Mouse (Mus musculus) CH12.LX (cell line): Measurements from ENCODE around the gene Adam30. TPM values are rescaled to one million over a fixed set of nuclear protein-coding genes. Genes with fewer than 3 reads are reported as not detected.

ENCODE experiments used
- DNase-seq: peaks from one replicate; pipeline ENCODE4 v3.0.0-alpha.2; 2013; ENCODE audit errors: extremely low read depth
- H3K27ac ChIP-seq: 2 replicates; pipeline ENCODE4 v1.5.1; 2012; ENCODE audit warnings: low read depth, mild to moderate bottlenecking, control low read depth, moderate library complexity; ENCODE audit not compliant: insufficient read depth
- H3K27me3 ChIP-seq: replicated peaks from 2 replicates; pipeline ENCODE3; 2012; ENCODE audit warnings: inconsistent platforms
- H3K36me3 ChIP-seq, 2 experiments: replicated peaks in 1 of 2; 2 replicates each; pipeline versions ENCODE3 to v1.6.1; 2012; ENCODE audit warnings: inconsistent platforms in 1 of 2, low read length in 1 of 2, mild to moderate bottlenecking in 1 of 2, mixed read lengths in 1 of 2, moderate library complexity in 1 of 2; ENCODE audit not compliant: control insufficient read depth in 1 of 2, insufficient read depth in 1 of 2
- H3K4me1 ChIP-seq, 2 experiments: 2 replicates each; pipeline ENCODE4 v1.6.1; 2012; ENCODE audit warnings: inconsistent platforms in 1 of 2, moderate library complexity in 1 of 2; ENCODE audit not compliant: insufficient read depth in 2 of 2, control insufficient read depth in 1 of 2
- H3K4me2 ChIP-seq: 2 replicates; pipeline ENCODE4 v1.6.1; 2012; ENCODE audit warnings: low read depth, mild to moderate bottlenecking, control low read depth; ENCODE audit not compliant: poor library complexity, insufficient read depth, severe bottlenecking
- H3K4me3 ChIP-seq, 3 experiments: fragments of 150-350 bp in 1 of 3; sonication (generic) in 1 of 3; replicated peaks in 1 of 3; 2 replicates each; pipeline versions ENCODE3 to v1.5.1; 2011 to 2012; ENCODE audit warnings: low read depth in 2 of 3, low read length in 2 of 3, mild to moderate bottlenecking in 2 of 3, moderate library complexity in 2 of 3, control low read depth in 1 of 3, improper control_type of control experiment in 1 of 3, inconsistent platforms in 1 of 3, mixed read lengths in 1 of 3; ENCODE audit not compliant: poor library complexity in 1 of 3
- H3K79me2 ChIP-seq: replicated peaks from 2 replicates; pipeline ENCODE4 v1.6.1; 2012; ENCODE audit warnings: mild to moderate bottlenecking, moderate library complexity; ENCODE audit not compliant: control insufficient read depth, poor library complexity, insufficient read depth, severe bottlenecking; ENCODE audit errors: extremely low read depth
- H3K9ac ChIP-seq: 2 replicates; pipeline ENCODE4 v1.6.1; 2012; ENCODE audit warnings: low read depth, mild to moderate bottlenecking, control low read depth, moderate library complexity; ENCODE audit not compliant: insufficient read depth
- H3K9me3 ChIP-seq: replicated peaks from 2 replicates; pipeline ENCODE3; 2012; ENCODE audit warnings: low read length, inconsistent platforms, mixed read lengths
- BHLHE40 ChIP-seq: IDR thresholded peaks from 2 replicates; pipeline ENCODE4 v1.6.1; 2011; ENCODE audit warnings: mild to moderate bottlenecking, low read depth, low read length, improper control_type of control experiment
- CHD2 ChIP-seq: IDR thresholded peaks from 2 replicates; pipeline ENCODE4 v1.6.1; 2011; ENCODE audit warnings: low read length, improper control_type of control experiment
- EP300 ChIP-seq: IDR thresholded peaks from 2 replicates; pipeline ENCODE4 v1.6.1; 2011; ENCODE audit warnings: low read length, improper control_type of control experiment
- ETS1 ChIP-seq: conservative IDR thresholded peaks from 2 replicates; pipeline ENCODE4 v1.6.1; 2012; ENCODE audit warnings: low read depth, mild to moderate bottlenecking, inconsistent platforms, low read length, improper control_type of control experiment, moderate library complexity
- GABPA ChIP-seq: IDR thresholded peaks from 2 replicates; pipeline ENCODE4 v1.6.1; 2012; ENCODE audit warnings: low read depth, low read length, improper control_type of control experiment, inconsistent platforms; ENCODE audit not compliant: insufficient replicate concordance
- JUN ChIP-seq: IDR thresholded peaks from 2 replicates; pipeline ENCODE4 v1.6.1; 2011; ENCODE audit warnings: low read depth, mild to moderate bottlenecking, low read length, improper control_type of control experiment, moderate library complexity; ENCODE audit not compliant: insufficient read depth
- KAT2A ChIP-seq: IDR thresholded peaks from 2 replicates; pipeline ENCODE4 v1.6.1; 2012; ENCODE audit warnings: low read length, improper control_type of control experiment, inconsistent platforms; ENCODE audit not compliant: insufficient replicate concordance
- MAFK ChIP-seq: IDR thresholded peaks from 2 replicates; pipeline ENCODE4 v1.6.1; 2011; ENCODE audit warnings: low read length, improper control_type of control experiment; ENCODE audit not compliant: insufficient replicate concordance
- MAX ChIP-seq: IDR thresholded peaks from 2 replicates; pipeline ENCODE4 v1.6.1; 2011; ENCODE audit warnings: low read length, improper control_type of control experiment
- MEF2A ChIP-seq: IDR thresholded peaks from 2 replicates; pipeline ENCODE4 v1.6.1; 2014; ENCODE audit warnings: low read depth, mild to moderate bottlenecking, inconsistent platforms, low read length, improper control_type of control experiment, borderline replicate concordance
- MYC ChIP-seq: IDR thresholded peaks from 2 replicates; pipeline ENCODE4 v1.6.1; 2011; ENCODE audit warnings: low read depth, mild to moderate bottlenecking, improper control_type of control experiment, low read length
- POLR2AphosphoS2 ChIP-seq: IDR thresholded peaks from 2 replicates; pipeline ENCODE4 v1.6.1; 2011; ENCODE audit warnings: low read depth, low read length, improper control_type of control experiment
- TCF12 ChIP-seq: IDR thresholded peaks from 2 replicates; pipeline ENCODE4 v1.6.1; 2014; ENCODE audit warnings: low read depth, mild to moderate bottlenecking, inconsistent platforms, low read length, improper control_type of control experiment
- UBTF ChIP-seq: IDR thresholded peaks from 2 replicates; pipeline ENCODE4 v1.6.1; 2012; ENCODE audit warnings: low read depth, mild to moderate bottlenecking, inconsistent platforms, low read length, improper control_type of control experiment, moderate library complexity
- USF1 ChIP-seq: IDR thresholded peaks from 2 replicates; pipeline ENCODE4 v1.6.1; 2014; ENCODE audit warnings: low read depth, mild to moderate bottlenecking, inconsistent platforms, low read length, improper control_type of control experiment
- ZKSCAN1 ChIP-seq: IDR thresholded peaks from 2 replicates; pipeline ENCODE4 v1.6.1; 2012; ENCODE audit warnings: low read depth, inconsistent platforms, low read length, improper control_type of control experiment, borderline replicate concordance
- dilution Hi-C: fragments of 300-500 bp; cut with MboI; formaldehyde crosslinking; loops from 2 replicates; pipeline ENCODE4 v1.14.3; 2020; ENCODE audit warnings: low sequenced_read_pairs; ENCODE audit not compliant: extremely low pct_unique_long_range_greater_than_20kb, extremely low pct_ligation_motif_present
- in situ Hi-C: fragments of 300-500 bp; cut with MboI; formaldehyde crosslinking; loops from 3 replicates; pipeline ENCODE4 v1.14.3; 2019; ENCODE audit warnings: low sequenced_read_pairs, low pct_ligation_motif_present, low pct_unique_long_range_greater_than_20kb, mixed read lengths
- polyA plus RNA-seq: library from polyadenylated mRNA; unstranded; fragments of >175 nt; gene quantifications from 2 replicates; pipeline ENCODE4 v1.2.1, GENCODE M21; 2012; ENCODE audit warnings: low read depth; ENCODE audit not compliant: insufficient read length
- total RNA-seq, 2 experiments: library from RNA; depleted of rRNA; stranded (reverse); fragments of 300-350 nt in 1 of 2; fragments of >200 nt in 1 of 2; gene quantifications; 2 replicates each; pipeline ENCODE4 v1.2.3; 2012 to 2014

The Adam30 gene
- total and polyA plus RNA-seq, 3 experiments, result not detected

- no peak overlapping the region for H3K4me2 ChIP-seq
- H3K27ac ChIP-seq, result no peak overlapping the region
- in situ Hi-C loops, result no loop called here
- no peak overlapping the region for H3K4me3 ChIP-seq
- H3K36me3 ChIP-seq, result peaks cover 42 to 82% of the 10 kb centered on the region in 2 experiments
- no peak for DNase-seq
- H3K27me3 ChIP-seq, result no peaks in the 10 kb centered on the region
- H3K9me3 ChIP-seq, result no peaks in the 10 kb centered on the region
- no peak for TF ChIP-seq POLR2AphosphoS2
- TF ChIP-seq UBTF, result no peak
- no peak for TF ChIP-seq ZKSCAN1
- TF ChIP-seq MAX, result no peak
- H3K79me2 ChIP-seq, result no peaks in the 10 kb centered on the region
- no peak overlapping the region for H3K9ac ChIP-seq
- H3K4me1 ChIP-seq, result no peaks in the 10 kb centered on the region
- dilution Hi-C loops, result no loop called here
Measured at GRCm38 (mm10) chr3:98146471-98147410, 13.7 kb upstream of the Adam30 start.

- no peak overlapping the region for H3K9ac ChIP-seq
- in situ Hi-C loops, result no loop called here
- H3K27me3 ChIP-seq, result no peaks in the 10 kb centered on the region
- peaks cover 37 to 75% of the 10 kb centered on the region in 2 experiments for H3K36me3 ChIP-seq
- dilution Hi-C loops, result no loop called here
- H3K4me1 ChIP-seq, result no peaks in the 10 kb centered on the region
- H3K9me3 ChIP-seq, result no peaks in the 10 kb centered on the region
- DNase-seq, result no peak
- TF ChIP-seq MYC, result no peak
- no peak for TF ChIP-seq BHLHE40
- no peak for TF ChIP-seq EP300
- TF ChIP-seq POLR2AphosphoS2, result no peak
- TF ChIP-seq MEF2A, result no peak
- TF ChIP-seq KAT2A, result no peak
- no peak overlapping the region for H3K27ac ChIP-seq
- no peak overlapping the region for H3K4me2 ChIP-seq
- no peak overlapping the region for H3K4me3 ChIP-seq
- H3K79me2 ChIP-seq, result no peaks in the 10 kb centered on the region
Measured at GRCm38 (mm10) chr3:98147706-98148105, 12.7 kb upstream of the Adam30 start.

GRCm38 (mm10) chr3:98149881-98150280 is 10.5 kb upstream of the Adam30 start:
- in situ Hi-C loops, result loop anchor here (25.0 kb wide), 1 partner anchor 463 kb away; no protein-coding TSS in a partner anchor
- Histone ChIP-seq H3K4me3 (no peak overlapping the region), H3K36me3 (peaks cover 27 to 53% of the 10 kb centered on the region in 2 experiments), H3K9ac (no peak overlapping the region), H3K4me1 (no peaks in the 10 kb centered on the region), H3K79me2 (no peaks in the 10 kb centered on the region), H3K27ac (no peak overlapping the region), H3K4me2 (no peak overlapping the region), H3K27me3 (no peaks in the 10 kb centered on the region), H3K9me3 (no peaks in the 10 kb centered on the region)
- no peak for DNase-seq
- dilution Hi-C loops, result no loop called here
- TF ChIP-seq TCF12 (no peak), MEF2A (no peak), CHD2 (no peak), GABPA (no peak), ETS1 (no peak), JUN (no peak), EP300 (no peak), USF1 (no peak), MAFK (no peak), MAX (no peak)
